Mouse (Mus musculus): ENCODE measurements around the gene Pomgnt2. TPM values are rescaled to one million over a fixed set of nuclear protein-coding genes. Genes with fewer than 3 reads are reported as not detected.

Gene Pomgnt2
- 7.0 and 7.8 TPM in 2 replicates for polyA plus RNA-seq (2015; fragmentation: Nextera tagmentation; extraction: Ambion mirVana)

GRCm38 (mm10) chr9:121997010-121997409 lies at the start of gene Pomgnt2:
Pomgnt2 (minus strand) TSS chr9:121997110.

GRCm38 (mm10) chr9:121950418-121951113 lies 46.3 kb downstream of the Pomgnt2 start, which contains the start of gene Fam198a:
Fam198a (plus strand) TSS chr9:121950988.

Other genes with a start within 250 kb of the Pomgnt2 start
- gene Zfp651, start 237.8 kb downstream of the Pomgnt2 start, polyA plus RNA-seq (2015; fragmentation: Nextera tagmentation; extraction: Ambion mirVana), result 22.4 and 24.3 TPM in 2 replicates
- gene Klhl40, start 219.5 kb downstream of the Pomgnt2 start, polyA plus RNA-seq (2015; fragmentation: Nextera tagmentation; extraction: Ambion mirVana), result 224 and 241 TPM in 2 replicates
- 103 and 119 TPM in 2 replicates for gene Hhatl, start 204.6 kb downstream of the Pomgnt2 start, polyA plus RNA-seq (2015; fragmentation: Nextera tagmentation; extraction: Ambion mirVana)
- 0.15 and 0.24 TPM in 2 replicates for gene Ccdc13, start 157.6 kb downstream of the Pomgnt2 start, polyA plus RNA-seq (2015; fragmentation: Nextera tagmentation; extraction: Ambion mirVana)
- 168 and 184 TPM in 2 replicates for gene Higd1a, start 138.7 kb downstream of the Pomgnt2 start, polyA plus RNA-seq (2015; fragmentation: Nextera tagmentation; extraction: Ambion mirVana)
- 0.37 and 0.45 TPM in 2 replicates for gene Ackr2, start 98.8 kb downstream of the Pomgnt2 start, polyA plus RNA-seq (2015; fragmentation: Nextera tagmentation; extraction: Ambion mirVana)
- not detected in 2 replicates for gene Cyp8b1, start 80.8 kb downstream of the Pomgnt2 start, polyA plus RNA-seq (2015; fragmentation: Nextera tagmentation; extraction: Ambion mirVana)
- 3.4 and 4.4 TPM in 2 replicates for gene Fam198a, start 46.1 kb downstream of the Pomgnt2 start, polyA plus RNA-seq (2015; fragmentation: Nextera tagmentation; extraction: Ambion mirVana)
- 30.5 and 35.4 TPM in 2 replicates for gene Snrk, start 120.2 kb upstream of the Pomgnt2 start, polyA plus RNA-seq (2015; fragmentation: Nextera tagmentation; extraction: Ambion mirVana)

All from skeletal muscle tissue, postnatal 0 days (tissue).